Mouse (Mus musculus) liver, embryonic 11.5 days (tissue): ENCODE measurements at regions not wholly inside any gene's neighbourhood (a gene's known extent, or its start where the extent isn't known, plus 50 kb on each side); places are given as distances from the start of the nearest gene placed in this dataset.

Experiments used
- ATAC-seq: fragments of 200-750 bp; cut with Nextera tagmentation; replicated peaks from 2 replicates; pipeline ENCODE4 v1.8.0; 2017; ENCODE audit warnings: moderate number of reproducible peaks, mild to moderate bottlenecking, moderate TSS enrichment, moderate library complexity; ENCODE audit not compliant: low FRiP score
- DNase-seq: peaks from one replicate; pipeline ENCODE4 v3.0.0-alpha.2; 2017; ENCODE audit warnings: low spot score
- H3K27ac ChIP-seq: fragments of 300-500 bp; sonication (generic); 2 replicates; pipeline ENCODE4 v1.5.1; 2014; ENCODE audit warnings: mild to moderate bottlenecking, low read depth, low read length, control low read depth
- H3K27me3 ChIP-seq: fragments of 300-500 bp; sonication (generic); replicated peaks from 2 replicates; pipeline ENCODE4 v1.6.1; 2014; ENCODE audit warnings: low read length, mixed read lengths; ENCODE audit not compliant: control insufficient read depth, insufficient read depth
- H3K36me3 ChIP-seq: fragments of 300-500 bp; sonication (generic); 2 replicates; pipeline ENCODE4 v1.6.1; 2014; ENCODE audit warnings: mild to moderate bottlenecking, low read length, moderate library complexity, mixed read lengths; ENCODE audit not compliant: control insufficient read depth, insufficient read depth
- H3K4me1 ChIP-seq: fragments of 300-500 bp; sonication (generic); replicated peaks from 2 replicates; pipeline ENCODE4 v1.6.1; 2014; ENCODE audit warnings: low read length, mixed read lengths; ENCODE audit not compliant: control insufficient read depth, insufficient read depth
- H3K4me2 ChIP-seq: fragments of 300-500 bp; sonication (generic); 2 replicates; pipeline ENCODE4 v1.6.1; 2014; ENCODE audit warnings: mild to moderate bottlenecking, control low read depth, moderate library complexity
- H3K4me3 ChIP-seq: fragments of 300-500 bp; sonication (generic); 2 replicates; pipeline ENCODE4 v1.5.1; 2014; ENCODE audit warnings: low read depth, low read length, control low read depth
- H3K9ac ChIP-seq: fragments of 300-500 bp; sonication (generic); 2 replicates; pipeline ENCODE4 v1.6.1; 2014; ENCODE audit warnings: low read depth, low read length, control low read depth
- H3K9me3 ChIP-seq: fragments of 300-500 bp; sonication (generic); 2 replicates; pipeline ENCODE4 v1.6.1; 2016; ENCODE audit warnings: low read length, inconsistent platforms, mixed read lengths; ENCODE audit not compliant: control insufficient read depth
- WGBS: fragments of 180-500 bp; shearing (Covaris S2); extraction: QIAGEN DNeasy Blood & Tissue Kit; methylation state at CpG from one replicate; pipeline ENCODE4 v1.1.7; 2014; 5-methylcytosine and 5-hydroxymethylcytosine counted together

DNA sequence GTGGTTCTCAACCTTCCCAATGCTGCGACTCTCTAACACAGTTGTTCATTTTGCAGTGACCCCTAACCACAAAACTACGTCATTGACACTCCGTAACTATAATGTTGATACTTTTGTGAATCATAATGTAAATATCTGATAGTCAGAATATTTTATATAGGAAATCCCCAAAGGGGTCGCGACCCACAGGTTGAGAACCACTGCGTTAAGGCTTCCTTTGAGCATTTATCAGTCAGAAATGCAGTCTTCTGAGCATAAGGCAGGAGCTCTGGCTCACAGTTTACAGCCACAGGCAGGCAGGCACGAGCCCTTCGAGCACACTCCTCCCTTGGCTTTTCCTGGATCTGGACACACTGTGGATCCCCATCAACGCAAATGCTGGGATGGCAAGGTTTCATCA lies 57.0 kb downstream of the Nxnl2 start:
- 74% methylated on average over 9 of the region's 9 CpGs for WGBS
- H3K27ac ChIP-seq: no peak overlapping the region
- ATAC-seq (no peak), DNase-seq (no peak)
- H3K36me3 ChIP-seq: no peaks in the 10 kb centered on the region
- no peaks in the 10 kb centered on the region for H3K27me3 ChIP-seq
- H3K4me3 ChIP-seq: no peak overlapping the region
- H3K4me2 ChIP-seq: no peak overlapping the region
- H3K4me1 ChIP-seq: no peaks in the 10 kb centered on the region
- H3K9ac ChIP-seq: no peak overlapping the region
- no peaks in the 10 kb centered on the region for H3K9me3 ChIP-seq

DNA sequence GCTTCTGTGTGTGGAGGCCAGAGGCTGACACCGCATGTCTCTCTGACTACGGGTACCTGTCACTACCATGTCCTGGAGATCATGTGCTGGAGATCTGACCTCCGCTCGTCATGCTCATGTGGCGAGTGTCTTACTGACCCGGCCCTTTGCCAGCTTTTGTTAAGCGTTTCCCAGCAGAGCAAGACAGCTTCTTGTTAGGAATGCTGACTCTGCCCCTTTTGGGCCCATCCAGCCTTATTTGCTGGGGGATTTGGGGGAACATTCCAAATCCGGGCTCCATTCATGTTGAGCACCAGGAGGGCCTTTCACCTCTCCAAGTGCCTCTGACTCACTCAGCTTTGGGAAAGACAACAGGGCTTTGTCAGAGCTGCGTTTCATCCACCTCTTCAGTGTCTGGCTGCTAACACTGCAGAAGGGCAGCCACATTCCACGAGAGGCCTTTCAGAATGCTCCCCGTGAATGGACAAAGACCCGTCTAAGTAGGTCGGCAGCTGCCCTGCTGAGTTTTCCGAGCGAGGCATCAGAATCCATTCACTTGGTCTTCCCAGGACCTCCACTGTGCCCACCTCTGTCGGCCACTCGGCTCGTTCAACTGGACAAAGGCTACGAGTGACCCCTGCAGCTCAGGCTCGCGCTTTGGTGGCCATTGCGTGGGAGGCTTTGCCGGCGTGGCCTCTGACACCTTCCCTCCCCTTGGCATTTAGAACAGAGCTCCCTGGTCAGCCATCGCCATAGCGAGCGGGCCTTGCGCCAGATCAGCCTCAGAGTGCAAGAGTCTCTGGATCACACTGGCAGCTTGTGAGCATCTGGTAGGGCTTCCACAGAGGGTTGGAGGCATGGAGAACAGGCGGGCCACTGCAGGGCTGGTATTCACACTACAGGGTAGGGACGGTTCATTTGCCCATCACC lies 58.3 kb downstream of the Nxnl2 start:
- WGBS: 81% methylated on average over 30 of the region's 30 CpGs
- no peaks in the 10 kb centered on the region for H3K9me3 ChIP-seq
- H3K4me3 ChIP-seq: no peak overlapping the region
- DNase-seq: no peak
- ATAC-seq: no peak
- no peak overlapping the region for H3K4me2 ChIP-seq
- no peaks in the 10 kb centered on the region for H3K27me3 ChIP-seq
- H3K4me1 ChIP-seq: no peaks in the 10 kb centered on the region
- H3K27ac ChIP-seq: no peak overlapping the region
- no peaks in the 10 kb centered on the region for H3K36me3 ChIP-seq
- H3K9ac ChIP-seq: no peak overlapping the region

DNA sequence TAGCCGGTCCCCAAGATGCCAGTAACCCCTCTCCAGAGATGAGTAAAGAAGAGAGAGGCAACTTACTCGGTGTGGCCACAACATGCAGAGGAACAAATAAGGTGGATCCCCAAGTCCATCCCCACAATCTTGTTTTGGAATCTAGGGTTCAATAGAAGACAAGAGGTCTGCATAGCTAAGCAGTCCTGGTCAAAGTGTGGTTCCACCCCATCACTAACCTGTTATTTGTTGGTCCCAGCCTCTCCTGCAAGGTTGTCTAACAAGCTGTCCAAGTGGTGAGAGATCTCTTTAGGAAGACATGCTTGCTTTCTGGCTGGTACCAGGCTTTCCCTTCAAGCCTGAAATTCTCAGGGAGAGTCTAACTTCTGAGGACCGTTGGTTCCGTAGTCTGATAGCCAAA lies 59.0 kb downstream of the Nxnl2 start:
- WGBS: 86% methylated on average over 4 of the region's 4 CpGs
- Histone ChIP-seq H3K9ac (no peak overlapping the region), H3K4me3 (no peak overlapping the region), H3K4me2 (no peak overlapping the region), H3K9me3 (no peaks in the 10 kb centered on the region), H3K27me3 (no peaks in the 10 kb centered on the region), H3K4me1 (no peaks in the 10 kb centered on the region), H3K27ac (no peak overlapping the region), H3K36me3 (no peaks in the 10 kb centered on the region)
- DNase-seq (no peak), ATAC-seq (no peak)

DNA sequence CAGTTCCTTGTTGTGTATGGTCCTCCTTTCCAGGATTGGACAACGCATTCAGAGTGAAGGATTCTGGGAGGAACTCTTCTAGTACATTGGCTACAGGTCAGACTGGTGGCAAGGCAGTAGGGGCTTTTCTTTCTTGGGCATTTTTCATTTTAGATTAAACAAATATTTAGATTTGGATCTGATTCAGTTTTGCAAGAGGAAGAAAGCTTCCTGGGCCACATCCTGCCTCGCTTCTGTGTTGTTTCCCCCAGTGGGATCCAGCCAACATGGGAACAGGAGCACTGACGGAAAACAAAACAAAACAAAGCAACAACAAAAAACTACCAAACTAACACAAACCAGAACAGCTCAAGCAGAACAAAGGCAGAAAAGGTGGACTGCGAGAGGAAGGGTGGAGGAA lies 60.8 kb downstream of the Nxnl2 start:
- Histone ChIP-seq H3K4me1 (no peaks in the 10 kb centered on the region), H3K27ac (no peak overlapping the region), H3K9me3 (no peaks in the 10 kb centered on the region), H3K36me3 (no peaks in the 10 kb centered on the region), H3K27me3 (no peaks in the 10 kb centered on the region), H3K4me3 (no peak overlapping the region), H3K4me2 (no peak overlapping the region), H3K9ac (no peak overlapping the region)
- DNase-seq (no peak), ATAC-seq (no peak)
- WGBS: 70% methylated on average over 4 of the region's 4 CpGs

DNA sequence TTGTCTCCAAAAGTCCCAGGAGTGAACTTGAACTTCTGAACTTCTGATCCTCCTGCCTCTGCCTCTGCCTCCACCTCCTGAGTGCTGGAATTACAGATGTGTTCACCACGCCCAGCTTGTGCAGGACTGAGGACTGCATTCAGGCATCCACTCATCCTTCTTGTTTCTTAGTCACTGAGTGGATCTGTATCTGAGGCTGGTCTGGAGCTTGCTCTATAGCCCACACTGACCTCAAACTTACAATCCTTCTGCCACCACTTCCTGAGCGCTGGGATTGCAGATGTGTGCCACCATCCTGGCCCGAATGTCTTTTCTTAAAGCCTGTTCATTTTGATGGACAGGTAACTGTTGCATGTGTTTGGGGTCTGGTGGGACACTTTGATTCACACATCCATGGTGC lies 76.6 kb downstream of the Nxnl2 start:
- H3K4me1 ChIP-seq: no peaks in the 10 kb centered on the region
- ATAC-seq (no peak), DNase-seq (no peak)
- no peaks in the 10 kb centered on the region for H3K36me3 ChIP-seq
- no peak overlapping the region for H3K4me2 ChIP-seq
- no peak overlapping the region for H3K4me3 ChIP-seq
- H3K9ac ChIP-seq: no peak overlapping the region
- H3K27ac ChIP-seq: no peak overlapping the region
- H3K27me3 ChIP-seq: no peaks in the 10 kb centered on the region
- 71% methylated on average over 3 of the region's 3 CpGs for WGBS
- no peaks in the 10 kb centered on the region for H3K9me3 ChIP-seq

DNA sequence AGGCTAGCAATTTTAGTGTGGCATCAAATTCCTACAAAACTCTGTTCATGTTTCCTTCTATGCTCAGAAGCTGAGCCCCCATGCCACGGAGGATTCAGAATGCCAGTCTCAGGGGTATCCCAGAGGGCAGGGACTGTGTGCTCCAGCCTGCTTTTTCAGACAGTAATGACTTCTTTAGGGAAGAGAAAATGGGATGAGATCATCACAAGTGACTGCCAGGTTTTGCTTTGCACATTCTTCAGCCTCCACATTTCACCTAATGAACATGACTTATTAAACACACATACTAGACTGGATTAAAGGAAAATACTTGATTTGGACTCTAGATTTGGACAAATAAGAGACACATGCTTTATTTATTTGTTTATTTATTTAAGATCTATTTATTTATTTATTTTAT lies 82.5 kb downstream of the Nxnl2 start:
- ATAC-seq (no peak), DNase-seq (no peak)
- no peaks in the 10 kb centered on the region for H3K27me3 ChIP-seq
- WGBS: 84% methylated on average over 1 of the region's 1 CpGs
- H3K36me3 ChIP-seq: no peaks in the 10 kb centered on the region
- no peaks in the 10 kb centered on the region for H3K4me1 ChIP-seq
- no peak overlapping the region for H3K4me3 ChIP-seq
- H3K9me3 ChIP-seq: no peaks in the 10 kb centered on the region
- no peak overlapping the region for H3K9ac ChIP-seq
- H3K4me2 ChIP-seq: no peak overlapping the region
- no peak overlapping the region for H3K27ac ChIP-seq

DNA sequence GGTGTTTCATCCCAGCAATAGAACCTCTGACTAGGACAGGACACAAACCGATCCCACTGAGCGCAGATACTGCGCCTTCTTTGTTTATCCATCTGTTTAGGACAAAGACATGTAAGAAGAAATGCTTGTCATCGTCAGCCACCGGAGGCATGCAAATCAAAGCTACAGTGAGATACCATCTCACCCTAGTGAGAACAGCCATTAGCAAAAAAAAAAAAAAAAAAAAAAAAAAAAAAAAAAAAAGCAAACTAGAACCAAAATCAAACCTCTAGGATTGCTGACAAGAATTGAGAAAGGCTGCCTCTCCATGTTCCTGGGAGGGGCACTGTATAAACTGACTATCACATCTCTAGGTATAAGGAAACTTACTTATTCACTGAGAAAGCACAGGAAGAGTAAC lies 84.9 kb downstream of the Nxnl2 start:
- ATAC-seq (no peak), DNase-seq (no peak)
- no peaks in the 10 kb centered on the region for H3K27me3 ChIP-seq
- H3K36me3 ChIP-seq: no peaks in the 10 kb centered on the region
- no peak overlapping the region for H3K27ac ChIP-seq
- H3K9me3 ChIP-seq: no peaks in the 10 kb centered on the region
- 85% methylated on average over 5 of the region's 5 CpGs for WGBS
- H3K9ac ChIP-seq: no peak overlapping the region
- no peak overlapping the region for H3K4me3 ChIP-seq
- H3K4me1 ChIP-seq: no peaks in the 10 kb centered on the region
- no peak overlapping the region for H3K4me2 ChIP-seq

DNA sequence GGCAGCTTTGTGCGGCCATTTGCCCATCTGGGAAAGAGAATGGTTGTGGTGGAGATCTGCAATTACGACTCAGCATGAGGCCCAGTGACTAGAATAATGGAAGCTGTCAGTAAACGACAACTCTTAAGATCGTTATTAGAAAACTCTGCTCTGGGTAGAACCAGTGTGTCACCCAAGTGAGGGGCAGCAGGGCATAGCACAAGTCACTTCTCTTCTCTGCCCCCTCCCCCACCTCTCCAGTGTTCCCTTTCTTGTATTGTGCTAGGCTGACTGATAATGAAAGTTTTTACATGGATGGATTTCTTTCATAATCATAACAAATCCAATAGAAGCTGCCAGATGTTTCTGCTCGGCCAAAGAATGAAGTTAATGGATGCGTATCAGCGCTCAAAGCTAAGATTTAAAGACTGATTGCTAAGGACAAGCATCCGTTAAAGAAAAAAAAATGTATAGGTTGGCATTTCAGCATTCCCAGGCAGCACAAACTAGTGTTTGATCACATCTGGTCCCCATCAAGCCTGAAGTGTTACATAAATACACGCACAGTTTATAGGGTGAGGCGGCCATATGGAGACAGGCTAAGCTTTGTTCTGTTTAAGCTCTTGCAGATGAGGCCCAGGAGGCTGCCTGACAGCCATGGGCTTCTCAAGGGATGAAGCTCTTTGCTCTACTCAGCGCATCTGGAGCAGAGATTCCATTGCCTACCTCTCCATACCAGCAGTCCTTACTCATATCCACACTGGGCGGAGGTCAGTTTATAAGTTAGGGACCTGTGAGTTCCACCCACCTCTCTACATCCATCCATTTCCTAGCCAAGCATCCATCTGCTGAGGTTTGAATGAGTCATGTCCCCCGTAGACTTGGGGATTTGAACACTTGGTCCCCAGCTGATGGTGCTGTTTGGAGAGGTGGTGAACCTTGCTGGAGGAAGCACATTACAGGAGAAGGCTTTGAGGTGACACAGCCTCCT lies 88.2 kb downstream of the Nxnl2 start:
- Histone ChIP-seq H3K27ac (no peak overlapping the region; the same call in 1 of the 2 replicates), H3K36me3 (no peaks in the 10 kb centered on the region), H3K4me2 (no peak overlapping the region), H3K4me3 (no peak overlapping the region), H3K27me3 (no peaks in the 10 kb centered on the region), H3K9ac (no peak overlapping the region), H3K4me1 (no peaks in the 10 kb centered on the region), H3K9me3 (no peaks in the 10 kb centered on the region)
- 60% methylated on average over 13 of the region's 13 CpGs for WGBS
- DNase-seq: no peak
- no peak for ATAC-seq
